Mouse (Mus musculus): ENCODE measurements around the gene C1ra. TPM values are rescaled to one million over a fixed set of nuclear protein-coding genes. Genes with fewer than 3 reads are reported as not detected.
A peak's percentile ranks its signal among the peaks of the same experiment; 100 is the strongest.
"Not testable (repeated sequence)": the region's sequence is repeated elsewhere in the genome, so short reads cannot be mapped to it uniquely, and the experiment has no call there.

Gene C1ra
- polyA plus RNA-seq, 1 experiment from 2014 or later, result 0.20 TPM

DNA sequence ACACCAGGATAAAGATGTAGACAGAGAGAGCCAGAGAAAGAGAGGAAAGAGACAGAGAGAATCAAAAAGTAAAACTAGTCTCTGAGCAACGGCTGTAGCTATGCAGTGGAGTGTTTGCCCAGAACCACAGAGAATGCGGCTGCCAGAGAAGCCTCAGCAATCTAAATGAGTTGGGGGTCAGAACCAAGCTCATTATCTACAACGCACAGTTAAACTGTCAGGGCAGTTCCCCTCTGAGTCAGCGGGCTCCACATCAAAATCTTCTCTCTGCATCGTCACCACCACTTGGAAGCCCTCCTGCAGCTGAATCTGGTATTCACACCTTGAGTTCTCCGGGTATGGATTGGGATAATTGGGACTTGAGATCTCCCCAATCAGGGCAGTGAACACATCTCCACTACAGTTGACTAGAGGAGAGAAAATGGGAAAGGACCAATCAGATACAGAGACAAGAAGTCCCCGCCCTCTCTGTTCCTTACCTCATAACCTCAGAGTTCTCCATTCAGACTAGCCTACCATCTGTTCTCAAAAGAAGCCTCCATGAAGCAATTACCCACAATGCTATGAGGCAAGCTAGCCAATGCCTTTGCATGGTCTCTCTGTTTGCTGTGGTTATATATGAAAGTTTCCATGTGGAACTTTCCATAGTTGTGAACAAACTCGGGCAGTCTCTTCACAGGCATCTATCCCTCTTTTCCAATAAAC is 24.1 kb downstream of the C1ra start:
- H3K9me3 ChIP-seq (replicated peaks; ENCODE audit: control insufficient read depth, low read length); H3K4me3 ChIP-seq (ENCODE audit: low read depth, low read length); ATAC-seq (replicated peaks; ENCODE audit: insufficient number of reproducible peaks, low FRiP score, low TSS enrichment, low read depth); H3K4me1 ChIP-seq (ENCODE audit: control insufficient read depth, insufficient read depth, low read length); H3K27ac ChIP-seq (replicated peaks; ENCODE audit: low read depth, low read length); H3K9ac ChIP-seq (replicated peaks; ENCODE audit: low read length); DNase-seq (ENCODE audit: low spot score); H3K4me2 ChIP-seq (ENCODE audit: low read depth, low read length); H3K36me3 ChIP-seq (replicated peaks; ENCODE audit: control insufficient read depth, insufficient read depth, low read depth, low read length); H3K27me3 ChIP-seq (ENCODE audit: control insufficient read depth, insufficient read depth, low read length): not testable (repeated sequence)
- WGBS, result 80% methylated on average over 8 of the region's 8 CpGs

DNA sequence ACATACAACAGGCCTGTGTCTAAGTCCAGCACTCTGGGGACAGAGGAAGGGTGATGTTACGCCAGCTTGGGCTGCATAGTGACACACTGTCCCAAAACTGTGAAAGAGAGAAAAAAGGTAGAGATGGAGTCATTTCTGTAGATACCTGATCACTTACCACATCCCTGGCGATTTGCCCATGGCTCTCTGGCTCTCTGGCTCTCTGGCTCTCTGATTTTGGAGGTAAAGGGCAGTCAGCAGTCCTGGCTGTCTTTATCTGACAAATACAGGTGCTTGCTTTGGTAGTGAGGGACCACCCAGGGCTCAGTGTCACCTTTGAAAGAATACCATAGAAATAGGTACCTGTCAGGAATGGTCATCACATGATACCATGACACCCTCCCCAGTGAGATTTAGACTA is 29.0 kb downstream of the C1ra start:
- H3K9ac ChIP-seq (replicated peaks; ENCODE audit: low read length); H3K36me3 ChIP-seq (replicated peaks; ENCODE audit: control insufficient read depth, insufficient read depth, low read depth, low read length); ATAC-seq (replicated peaks; ENCODE audit: insufficient number of reproducible peaks, low FRiP score, low TSS enrichment, low read depth); H3K27me3 ChIP-seq (ENCODE audit: control insufficient read depth, insufficient read depth, low read length); DNase-seq (ENCODE audit: low spot score); H3K4me1 ChIP-seq (ENCODE audit: control insufficient read depth, insufficient read depth, low read length); H3K27ac ChIP-seq (replicated peaks; ENCODE audit: low read depth, low read length); H3K4me2 ChIP-seq (ENCODE audit: low read depth, low read length); H3K9me3 ChIP-seq (replicated peaks; ENCODE audit: control insufficient read depth, low read length); H3K4me3 ChIP-seq (ENCODE audit: low read depth, low read length): not testable (repeated sequence)
- 81% methylated on average over 2 of the region's 2 CpGs for WGBS

- 0% methylated on average over 1 of the region's 1 CpGs for WGBS
Observed at GRCm38 (mm10) chr6:124542284-124542683, 30.1 kb downstream of the C1ra start, which contains the start of gene C1s1. C1s1 (minus strand) TSS chr6:124542359.

GRCm38 (mm10) chr6:124544466-124544865 is 32.3 kb downstream of the C1ra start:
- Histone ChIP-seq H3K4me3 (ENCODE audit: low read depth, low read length) (no peak overlapping the region), H3K4me1 (ENCODE audit: control insufficient read depth, insufficient read depth, low read length) (no peaks in the 10 kb centered on the region), H3K36me3 (replicated peaks; ENCODE audit: control insufficient read depth, insufficient read depth, low read depth, low read length) (no peaks in the 10 kb centered on the region), H3K4me2 (ENCODE audit: low read depth, low read length) (no peak overlapping the region), H3K27me3 (ENCODE audit: control insufficient read depth, insufficient read depth, low read length) (no peaks in the 10 kb centered on the region), H3K9me3 (replicated peaks; ENCODE audit: control insufficient read depth, low read length) (no peaks in the 10 kb centered on the region), H3K9ac (replicated peaks; ENCODE audit: low read length) (no peak overlapping the region), H3K27ac (replicated peaks; ENCODE audit: low read depth, low read length) (no peak overlapping the region)
- DNase-seq (ENCODE audit: low spot score), result peak; percentile 4
- ATAC-seq (replicated peaks; ENCODE audit: insufficient number of reproducible peaks, low FRiP score, low TSS enrichment, low read depth), result no peak
- WGBS, result 84% methylated on average over 6 of the region's 6 CpGs

More at GRCm38 (mm10) chr6:124542284-124542683, 30.1 kb downstream of the C1ra start, which contains the start of gene C1s1:
- not testable (repeated sequence) for ATAC-seq (replicated peaks; ENCODE audit: insufficient number of reproducible peaks, low FRiP score, low TSS enrichment, low read depth); H3K27me3 ChIP-seq (ENCODE audit: control insufficient read depth, insufficient read depth, low read length); H3K27ac ChIP-seq (replicated peaks; ENCODE audit: low read depth, low read length); H3K9me3 ChIP-seq (replicated peaks; ENCODE audit: control insufficient read depth, low read length); H3K9ac ChIP-seq (replicated peaks; ENCODE audit: low read length); H3K36me3 ChIP-seq (replicated peaks; ENCODE audit: control insufficient read depth, insufficient read depth, low read depth, low read length); H3K4me3 ChIP-seq (ENCODE audit: low read depth, low read length); H3K4me1 ChIP-seq (ENCODE audit: control insufficient read depth, insufficient read depth, low read length); H3K4me2 ChIP-seq (ENCODE audit: low read depth, low read length)
- peak; percentile 63 for DNase-seq (ENCODE audit: low spot score)

- WGBS, result 76% methylated on average over 2 of the region's 2 CpGs
- Histone ChIP-seq H3K9ac (replicated peaks; ENCODE audit: low read length) (no peak overlapping the region), H3K27me3 (ENCODE audit: control insufficient read depth, insufficient read depth, low read length) (no peaks in the 10 kb centered on the region), H3K36me3 (replicated peaks; ENCODE audit: control insufficient read depth, insufficient read depth, low read depth, low read length) (no peaks in the 10 kb centered on the region), H3K4me3 (ENCODE audit: low read depth, low read length) (no peak overlapping the region), H3K9me3 (replicated peaks; ENCODE audit: control insufficient read depth, low read length) (no peaks in the 10 kb centered on the region), H3K4me2 (ENCODE audit: low read depth, low read length) (no peak overlapping the region), H3K27ac (replicated peaks; ENCODE audit: low read depth, low read length) (no peak overlapping the region), H3K4me1 (ENCODE audit: control insufficient read depth, insufficient read depth, low read length) (no peaks in the 10 kb centered on the region)
- DNase-seq (ENCODE audit: low spot score), result no peak
- no peak for ATAC-seq (replicated peaks; ENCODE audit: insufficient number of reproducible peaks, low FRiP score, low TSS enrichment, low read depth)
Observed at GRCm38 (mm10) chr6:124545425-124545824, 33.2 kb downstream of the C1ra start.

DNA sequence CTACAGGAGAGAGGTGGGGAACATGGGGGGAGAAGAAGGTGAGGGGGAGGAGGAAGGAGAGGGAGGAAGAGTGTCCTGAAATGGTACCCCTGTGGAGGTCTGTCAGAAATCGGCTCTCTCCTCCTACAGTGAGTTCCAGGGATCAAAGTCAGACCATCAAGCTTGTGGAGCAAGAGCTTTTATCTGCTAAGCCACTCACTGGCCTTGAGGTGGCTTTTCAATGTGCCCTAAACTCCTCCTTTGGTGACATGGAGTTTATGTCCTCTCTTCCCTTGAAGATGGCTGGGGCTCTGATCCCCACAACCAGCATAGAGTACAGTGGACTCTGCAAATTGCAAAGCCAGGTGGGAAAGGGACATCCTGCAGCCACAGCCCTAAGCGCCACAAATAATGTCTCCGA is 35.8 kb downstream of the C1ra start:
- DNase-seq (ENCODE audit: low spot score); H3K27me3 ChIP-seq (ENCODE audit: control insufficient read depth, insufficient read depth, low read length); H3K4me2 ChIP-seq (ENCODE audit: low read depth, low read length); H3K4me1 ChIP-seq (ENCODE audit: control insufficient read depth, insufficient read depth, low read length); H3K36me3 ChIP-seq (replicated peaks; ENCODE audit: control insufficient read depth, insufficient read depth, low read depth, low read length); H3K27ac ChIP-seq (replicated peaks; ENCODE audit: low read depth, low read length); H3K9me3 ChIP-seq (replicated peaks; ENCODE audit: control insufficient read depth, low read length); H3K4me3 ChIP-seq (ENCODE audit: low read depth, low read length); ATAC-seq (replicated peaks; ENCODE audit: insufficient number of reproducible peaks, low FRiP score, low TSS enrichment, low read depth); H3K9ac ChIP-seq (replicated peaks; ENCODE audit: low read length): not testable (repeated sequence)
- 86% methylated on average over 2 of the region's 3 CpGs for WGBS

DNA sequence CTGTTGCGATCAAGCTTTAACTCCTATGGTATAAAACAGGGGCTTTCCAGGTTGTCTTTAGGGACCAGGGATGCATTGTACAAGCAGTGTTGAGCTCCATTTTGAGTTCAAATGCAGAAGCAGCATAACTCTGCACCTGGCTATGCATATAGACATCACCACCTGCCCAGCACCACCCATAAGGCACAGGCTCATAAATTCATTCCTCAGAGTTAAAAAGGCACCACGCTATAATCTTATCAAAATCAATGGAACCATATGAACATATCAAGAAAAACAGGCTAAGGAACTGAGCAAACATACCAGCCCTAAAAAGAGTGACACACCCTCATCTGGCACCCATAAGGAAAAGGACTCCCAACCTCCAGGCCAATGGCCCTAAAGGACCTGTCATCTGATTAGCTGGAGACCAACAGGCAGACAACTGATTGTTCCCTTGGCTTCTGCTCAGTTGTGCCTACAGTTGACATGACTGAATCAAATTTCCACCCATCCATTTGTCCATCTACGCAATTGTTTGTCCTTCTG is 36.9 kb downstream of the C1ra start:
- no peak overlapping the region for H3K27ac ChIP-seq (replicated peaks; ENCODE audit: low read depth, low read length)
- no peaks in the 10 kb centered on the region for H3K4me1 ChIP-seq (ENCODE audit: control insufficient read depth, insufficient read depth, low read length)
- no peak for DNase-seq (ENCODE audit: low spot score)
- H3K9me3 ChIP-seq (replicated peaks; ENCODE audit: control insufficient read depth, low read length), result no peaks in the 10 kb centered on the region
- WGBS, result 88% methylated on average over 3 of the region's 3 CpGs
- no peak for ATAC-seq (replicated peaks; ENCODE audit: insufficient number of reproducible peaks, low FRiP score, low TSS enrichment, low read depth)
- no peak overlapping the region for H3K4me3 ChIP-seq (ENCODE audit: low read depth, low read length)
- H3K9ac ChIP-seq (replicated peaks; ENCODE audit: low read length), result no peak overlapping the region
- no peak overlapping the region for H3K4me2 ChIP-seq (ENCODE audit: low read depth, low read length)
- no peaks in the 10 kb centered on the region for H3K36me3 ChIP-seq (replicated peaks; ENCODE audit: control insufficient read depth, insufficient read depth, low read depth, low read length)
- no peaks in the 10 kb centered on the region for H3K27me3 ChIP-seq (ENCODE audit: control insufficient read depth, insufficient read depth, low read length)

GRCm38 (mm10) chr6:124552766-124553165 is 40.6 kb downstream of the C1ra start:
- no peaks in the 10 kb centered on the region for H3K36me3 ChIP-seq (replicated peaks; ENCODE audit: control insufficient read depth, insufficient read depth, low read depth, low read length)
- no peak overlapping the region for H3K4me2 ChIP-seq (ENCODE audit: low read depth, low read length)
- no peaks in the 10 kb centered on the region for H3K9me3 ChIP-seq (replicated peaks; ENCODE audit: control insufficient read depth, low read length)
- no peak overlapping the region for H3K27ac ChIP-seq (replicated peaks; ENCODE audit: low read depth, low read length)
- 66% methylated on average over 22 of the region's 22 CpGs for WGBS
- ATAC-seq (replicated peaks; ENCODE audit: insufficient number of reproducible peaks, low FRiP score, low TSS enrichment, low read depth) (no peak), DNase-seq (ENCODE audit: low spot score) (no peak)
- no peak overlapping the region for H3K4me3 ChIP-seq (ENCODE audit: low read depth, low read length)
- no peaks in the 10 kb centered on the region for H3K27me3 ChIP-seq (ENCODE audit: control insufficient read depth, insufficient read depth, low read length)
- H3K9ac ChIP-seq (replicated peaks; ENCODE audit: low read length), result no peak overlapping the region
- H3K4me1 ChIP-seq (ENCODE audit: control insufficient read depth, insufficient read depth, low read length), result no peaks in the 10 kb centered on the region
